Mouse (Mus musculus) hindbrain, embryonic 10.5 days (tissue): ENCODE measurements around the gene Dusp16. TPM values are rescaled to one million over a fixed set of nuclear protein-coding genes. Genes with fewer than 3 reads are reported as not detected.

Experiments used
- DNase-seq: peaks from one replicate; pipeline ENCODE4 v3.0.0-alpha.2; 2017; ENCODE audit warnings: low spot score
- H3K27ac ChIP-seq: fragments of 300-500 bp; sonication (generic); 2 replicates; pipeline ENCODE4 v1.5.1; 2016; ENCODE audit warnings: mild to moderate bottlenecking, moderate library complexity
- H3K27me3 ChIP-seq: fragments of 300-500 bp; sonication (generic); 2 replicates; pipeline ENCODE4 v1.6.1; 2016; ENCODE audit warnings: mild to moderate bottlenecking; ENCODE audit not compliant: poor library complexity, insufficient read depth, severe bottlenecking
- H3K36me3 ChIP-seq: fragments of 300-500 bp; sonication (generic); 2 replicates; pipeline ENCODE4 v1.6.1; 2016; ENCODE audit warnings: mild to moderate bottlenecking, moderate library complexity
- H3K4me1 ChIP-seq: fragments of 300-500 bp; sonication (generic); replicated peaks from 2 replicates; pipeline ENCODE4 v1.6.1; 2016; ENCODE audit warnings: mild to moderate bottlenecking
- H3K4me3 ChIP-seq: fragments of 300-500 bp; sonication (generic); 2 replicates; pipeline ENCODE4 v1.5.1; 2016; ENCODE audit warnings: mild to moderate bottlenecking, moderate library complexity
- H3K9me3 ChIP-seq: fragments of 300-500 bp; sonication (generic); 2 replicates; pipeline ENCODE4 v1.6.1; 2016; ENCODE audit warnings: mild to moderate bottlenecking, moderate library complexity
- WGBS: fragments of 180-500 bp; shearing (Covaris S2); methylation state at CpG from one replicate; pipeline ENCODE4 v1.1.7; 2016; 5-methylcytosine and 5-hydroxymethylcytosine counted together
- polyA plus RNA-seq: library from polyadenylated mRNA; unstranded; fragments of >200 nt; fragmentation: Nextera tagmentation; extraction: Ambion mirVana; gene quantifications from 2 replicates; pipeline ENCODE4 v1.2.1, GENCODE M21; 2016

Dusp16 gene
- polyA plus RNA-seq, 1 experiment from 2014 or later: 13.8 TPM

- H3K4me1 ChIP-seq: no peaks in the 10 kb centered on the region
- no peak for DNase-seq
- H3K9me3 ChIP-seq: no peaks in the 10 kb centered on the region
- peaks cover 39% of the 10 kb centered on the region for H3K36me3 ChIP-seq
- WGBS: 85% methylated on average over 5 of the region's 5 CpGs
- H3K27ac ChIP-seq: no peak overlapping the region
- no peak overlapping the region for H3K4me3 ChIP-seq
- no peaks in the 10 kb centered on the region for H3K27me3 ChIP-seq
These were observed 40.4 kb downstream of the Dusp16 start for GRCm38 (mm10) chr6:134751883-134752647.

- H3K4me3 ChIP-seq: no peak overlapping the region
- no peaks in the 10 kb centered on the region for H3K4me1 ChIP-seq
- H3K9me3 ChIP-seq: no peaks in the 10 kb centered on the region
- no peak overlapping the region for H3K27ac ChIP-seq
- H3K27me3 ChIP-seq: no peaks in the 10 kb centered on the region
- no peak for DNase-seq
- H3K36me3 ChIP-seq: peaks cover 33% of the 10 kb centered on the region
- 94% methylated on average over 4 of the region's 4 CpGs for WGBS
These were observed 41.3 kb downstream of the Dusp16 start for GRCm38 (mm10) chr6:134751087-134751486.

- H3K4me1 ChIP-seq: no peaks in the 10 kb centered on the region
- DNase-seq: no peak
- H3K27me3 ChIP-seq: no peaks in the 10 kb centered on the region
- H3K9me3 ChIP-seq: no peaks in the 10 kb centered on the region
- peaks cover 21% of the 10 kb centered on the region for H3K36me3 ChIP-seq
- no peak overlapping the region for H3K4me3 ChIP-seq
- WGBS: 88% methylated on average over 3 of the region's 3 CpGs
- H3K27ac ChIP-seq: no peak overlapping the region
These were observed 44.3 kb downstream of the Dusp16 start for GRCm38 (mm10) chr6:134748126-134748525.

GRCm38 (mm10) chr6:134745876-134746275 lies 46.5 kb downstream of the Dusp16 start:
- no peak overlapping the region for H3K27ac ChIP-seq
- DNase-seq: no peak
- WGBS: 93% methylated on average over 7 of the region's 7 CpGs

GRCm38 (mm10) chr6:134743568-134743967 lies 48.9 kb downstream of the Dusp16 start:
- Histone ChIP-seq H3K27ac (no peak overlapping the region), H3K9me3 (no peaks in the 10 kb centered on the region), H3K27me3 (no peaks in the 10 kb centered on the region), H3K4me3 (no peak overlapping the region), H3K4me1 (no peaks in the 10 kb centered on the region), H3K36me3 (peaks cover 23% of the 10 kb centered on the region)
- DNase-seq: no peak

More at GRCm38 (mm10) chr6:134745876-134746275, 46.5 kb downstream of the Dusp16 start:
- Histone ChIP-seq H3K4me3 (no peak overlapping the region), H3K36me3 (peaks cover 15% of the 10 kb centered on the region), H3K9me3 (no peaks in the 10 kb centered on the region), H3K4me1 (no peaks in the 10 kb centered on the region), H3K27me3 (no peaks in the 10 kb centered on the region)

GRCm38 (mm10) chr6:134736853-134737252 lies 55.6 kb downstream of the Dusp16 start:
- H3K27ac ChIP-seq: no peak overlapping the region
- H3K4me1 ChIP-seq: no peaks in the 10 kb centered on the region
- 95% methylated on average over 3 of the region's 3 CpGs for WGBS
- H3K4me3 ChIP-seq: no peak overlapping the region
- H3K9me3 ChIP-seq: no peaks in the 10 kb centered on the region
- H3K27me3 ChIP-seq: no peaks in the 10 kb centered on the region
- no peak for DNase-seq
- peaks cover 40% of the 10 kb centered on the region for H3K36me3 ChIP-seq

- DNase-seq: no peak
- Histone ChIP-seq H3K27ac (no peak overlapping the region), H3K4me1 (no peaks in the 10 kb centered on the region), H3K4me3 (no peak overlapping the region), H3K9me3 (no peaks in the 10 kb centered on the region), H3K36me3 (peaks cover 28% of the 10 kb centered on the region), H3K27me3 (no peaks in the 10 kb centered on the region)
- 87% methylated on average over 5 of the region's 5 CpGs for WGBS
These were observed 58.6 kb downstream of the Dusp16 start for GRCm38 (mm10) chr6:134733800-134734221.

- 91% methylated on average over 8 of the region's 8 CpGs for WGBS
- H3K27me3 ChIP-seq: no peaks in the 10 kb centered on the region
- H3K27ac ChIP-seq: no peak overlapping the region
- H3K36me3 ChIP-seq: peaks cover 28% of the 10 kb centered on the region
- H3K4me1 ChIP-seq: no peaks in the 10 kb centered on the region
- H3K9me3 ChIP-seq: no peaks in the 10 kb centered on the region
- no peak for DNase-seq
- H3K4me3 ChIP-seq: no peak overlapping the region
These were observed 59.6 kb downstream of the Dusp16 start for GRCm38 (mm10) chr6:134732813-134733212.

- no peaks in the 10 kb centered on the region for H3K9me3 ChIP-seq
- H3K4me1 ChIP-seq: no peaks in the 10 kb centered on the region
- no peak overlapping the region for H3K27ac ChIP-seq
- 97% methylated on average over 3 of the region's 3 CpGs for WGBS
- H3K36me3 ChIP-seq: peaks cover 22% of the 10 kb centered on the region; the same call in 1 of the 2 replicates
- no peak overlapping the region for H3K4me3 ChIP-seq
- no peaks in the 10 kb centered on the region for H3K27me3 ChIP-seq
- no peak for DNase-seq
These were observed 61.4 kb downstream of the Dusp16 start for GRCm38 (mm10) chr6:134730978-134731377.

GRCm38 (mm10) chr6:134725406-134725805 lies 67.0 kb downstream of the Dusp16 start:
- no peaks in the 10 kb centered on the region for H3K9me3 ChIP-seq
- peaks cover 63% of the 10 kb centered on the region for H3K36me3 ChIP-seq
- H3K4me1 ChIP-seq: no peaks in the 10 kb centered on the region
- H3K27me3 ChIP-seq: no peaks in the 10 kb centered on the region
- no peak for DNase-seq
- no peak overlapping the region for H3K4me3 ChIP-seq
- no peak overlapping the region for H3K27ac ChIP-seq

GRCm38 (mm10) chr6:134723833-134724553 lies 68.4 kb downstream of the Dusp16 start:
- no peak for DNase-seq
- no peak overlapping the region for H3K4me3 ChIP-seq
- H3K4me1 ChIP-seq: no peaks in the 10 kb centered on the region
- H3K9me3 ChIP-seq: no peaks in the 10 kb centered on the region
- H3K27ac ChIP-seq: no peak overlapping the region
- H3K27me3 ChIP-seq: no peaks in the 10 kb centered on the region
- WGBS: 91% methylated on average over 9 of the region's 9 CpGs
- peaks cover 78% of the 10 kb centered on the region for H3K36me3 ChIP-seq

GRCm38 (mm10) chr6:134723326-134723725 lies 69.1 kb downstream of the Dusp16 start:
- no peak for DNase-seq
- Histone ChIP-seq H3K9me3 (no peaks in the 10 kb centered on the region), H3K4me1 (no peaks in the 10 kb centered on the region), H3K27me3 (no peaks in the 10 kb centered on the region), H3K36me3 (peaks cover 79% of the 10 kb centered on the region), H3K4me3 (no peak overlapping the region), H3K27ac (no peak overlapping the region)
- WGBS: 98% methylated on average over 7 of the region's 7 CpGs

- Histone ChIP-seq H3K9me3 (no peaks in the 10 kb centered on the region), H3K4me1 (no peaks in the 10 kb centered on the region), H3K27ac (no peak overlapping the region), H3K36me3 (peaks cover 79% of the 10 kb centered on the region), H3K4me3 (no peak overlapping the region), H3K27me3 (no peaks in the 10 kb centered on the region)
- 95% methylated on average over 8 of the region's 8 CpGs for WGBS
- no peak for DNase-seq
These were observed 69.5 kb downstream of the Dusp16 start for GRCm38 (mm10) chr6:134722906-134723305.
